Mouse (Mus musculus) hindbrain, embryonic 11.5 days (tissue): ENCODE measurements around the gene Fitm2. TPM values are rescaled to one million over a fixed set of nuclear protein-coding genes. Genes with fewer than 3 reads are reported as not detected.

ENCODE experiments used
- ATAC-seq: fragments of 200-750 bp; cut with Nextera tagmentation; 2 replicates; pipeline ENCODE4 v1.8.0; 2017; ENCODE audit warnings: mild to moderate bottlenecking, moderate TSS enrichment, moderate library complexity; ENCODE audit not compliant: low FRiP score
- DNase-seq: peaks from one replicate; pipeline ENCODE4 v3.0.0-alpha.2; 2015; ENCODE audit warnings: low spot score
- H3K27ac ChIP-seq: fragments of 300-500 bp; sonication (generic); 2 replicates; pipeline ENCODE4 v1.5.1; 2014; ENCODE audit warnings: mild to moderate bottlenecking, low read depth, low read length
- H3K27me3 ChIP-seq: fragments of 300-500 bp; sonication (generic); 2 replicates; pipeline ENCODE4 v1.6.1; 2014; ENCODE audit warnings: mild to moderate bottlenecking, low read length, moderate library complexity, mixed read lengths; ENCODE audit not compliant: control insufficient read depth, insufficient read depth
- H3K36me3 ChIP-seq: fragments of 300-500 bp; sonication (generic); 2 replicates; pipeline ENCODE4 v1.6.1; 2014; ENCODE audit warnings: mild to moderate bottlenecking, low read length, moderate library complexity, mixed read lengths; ENCODE audit not compliant: control insufficient read depth, insufficient read depth
- H3K4me1 ChIP-seq: fragments of 300-500 bp; sonication (generic); replicated peaks from 2 replicates; pipeline ENCODE4 v1.6.1; 2014; ENCODE audit warnings: low read length, mixed read lengths; ENCODE audit not compliant: control insufficient read depth, insufficient read depth
- H3K4me2 ChIP-seq: fragments of 300-500 bp; sonication (generic); replicated peaks from 2 replicates; pipeline ENCODE4 v1.6.1; 2014; ENCODE audit warnings: mild to moderate bottlenecking, low read depth, low read length
- H3K4me3 ChIP-seq: fragments of 300-500 bp; sonication (generic); 2 replicates; pipeline ENCODE4 v1.5.1; 2014; ENCODE audit warnings: low read depth, low read length
- H3K9ac ChIP-seq: fragments of 300-500 bp; sonication (generic); 2 replicates; pipeline ENCODE4 v1.6.1; 2014; ENCODE audit warnings: low read depth, low read length
- H3K9me3 ChIP-seq: fragments of 300-500 bp; sonication (generic); 2 replicates; pipeline ENCODE4 v1.6.1; 2016; ENCODE audit warnings: low read length; ENCODE audit not compliant: control insufficient read depth
- WGBS: fragments of 180-500 bp; shearing (Covaris S2); extraction: QIAGEN DNeasy Blood & Tissue Kit; methylation state at CpG from one replicate; pipeline ENCODE4 v1.1.7; 2014; 5-methylcytosine and 5-hydroxymethylcytosine counted together
- polyA plus RNA-seq: library from polyadenylated mRNA; unstranded; fragments of >200 nt; fragmentation: Nextera tagmentation; extraction: Ambion mirVana; gene quantifications from 2 replicates; pipeline ENCODE4 v1.2.1, GENCODE M21; 2014

Fitm2 gene
- polyA plus RNA-seq, 1 experiment from 2014 or later: 8.0 TPM

GRCm38 (mm10) chr2:163443543-163443942 lies 28.9 kb downstream of the Fitm2 start:
- DNase-seq (no peak), ATAC-seq (no peak)
- 71% methylated on average over 6 of the region's 6 CpGs for WGBS
- no peak overlapping the region for H3K9ac ChIP-seq
- H3K36me3 ChIP-seq: no peaks in the 10 kb centered on the region
- H3K27ac ChIP-seq: no peak overlapping the region
- H3K9me3 ChIP-seq: no peaks in the 10 kb centered on the region
- 0 out of 2 replicates have a peak, but pooled peaks cover 2% of the 10 kb centered on the region for H3K27me3 ChIP-seq
- H3K4me1 ChIP-seq: no peaks in the 10 kb centered on the region
- no peak overlapping the region for H3K4me3 ChIP-seq
- H3K4me2 ChIP-seq: no peak overlapping the region

- H3K36me3 ChIP-seq: no peaks in the 10 kb centered on the region
- H3K9me3 ChIP-seq: no peaks in the 10 kb centered on the region
- WGBS: 73% methylated on average over 1 of the region's 1 CpGs
- 0 out of 2 replicates have a peak, but pooled peaks cover 2% of the 10 kb centered on the region for H3K4me1 ChIP-seq
- no peak overlapping the region for H3K27ac ChIP-seq
- no peak for DNase-seq
- 0 out of 2 replicates have a peak, but pooled peaks cover 2% of the 10 kb centered on the region for H3K27me3 ChIP-seq
- no peak for ATAC-seq
- H3K4me2 ChIP-seq: peak overlapping the region; percentile 67
- peak overlapping the region; percentile 76 for H3K9ac ChIP-seq
- peak overlapping the region; percentile 61 for H3K4me3 ChIP-seq
Measured at GRCm38 (mm10) chr2:163439488-163439887, 32.9 kb downstream of the Fitm2 start.

- no peaks in the 10 kb centered on the region for H3K36me3 ChIP-seq
- DNase-seq: peak; percentile 72
- H3K9ac ChIP-seq: peak overlapping the region; percentile 76
- H3K27ac ChIP-seq: peak overlapping the region; percentile 65
- H3K4me2 ChIP-seq: peak overlapping the region; percentile 67
- 0 out of 2 replicates have a peak, but pooled peaks cover 2% of the 10 kb centered on the region for H3K27me3 ChIP-seq
- no peaks in the 10 kb centered on the region for H3K9me3 ChIP-seq
- peak overlapping the region; percentile 61 for H3K4me3 ChIP-seq
- peak; percentile 67 for ATAC-seq
- 0 out of 2 replicates have a peak, but pooled peaks cover 2% of the 10 kb centered on the region for H3K4me1 ChIP-seq
- 1% methylated on average over 30 of the region's 30 CpGs for WGBS
Measured at GRCm38 (mm10) chr2:163438619-163439451, 33.6 kb downstream of the Fitm2 start.

GRCm38 (mm10) chr2:163438246-163438618 lies 34.2 kb downstream of the Fitm2 start, which contains the start of gene Gdap1l1:
Gdap1l1 (plus strand) TSS chr2:163438476.
- H3K4me2 ChIP-seq: peak within 1 kb of the TSS; percentile 67

GRCm38 (mm10) chr2:163437800-163438199 lies 34.6 kb downstream of the Fitm2 start:
- no peaks in the 10 kb centered on the region for H3K36me3 ChIP-seq
- 0 out of 2 replicates have a peak, but pooled peaks cover 2% of the 10 kb centered on the region for H3K27me3 ChIP-seq
- H3K27ac ChIP-seq: no peak overlapping the region
- H3K4me1 ChIP-seq: 0 out of 2 replicates have a peak, but pooled peaks cover 2% of the 10 kb centered on the region
- peak overlapping the region; percentile 67 for H3K4me2 ChIP-seq
- DNase-seq (no peak), ATAC-seq (no peak)
- H3K9ac ChIP-seq: peak overlapping the region; percentile 76
- 44% methylated on average over 4 of the region's 4 CpGs for WGBS
- no peaks in the 10 kb centered on the region for H3K9me3 ChIP-seq
- H3K4me3 ChIP-seq: peak overlapping the region; percentile 61

More at GRCm38 (mm10) chr2:163438246-163438618, 34.2 kb downstream of the Fitm2 start, which contains the start of gene Gdap1l1:
- H3K4me1 ChIP-seq: 0 out of 2 replicates have a peak, but pooled peaks cover 2% of the 10 kb centered on the region
- H3K27me3 ChIP-seq: 0 out of 2 replicates have a peak, but pooled peaks cover 2% of the 10 kb centered on the region
- ATAC-seq: peak; percentile 82
- no peaks in the 10 kb centered on the region for H3K9me3 ChIP-seq
- DNase-seq: peak; percentile 75
- WGBS: 2% methylated on average over 11 of the region's 18 CpGs
- peak within 1 kb of the TSS; percentile 61 for H3K4me3 ChIP-seq
- H3K9ac ChIP-seq: peak within 1 kb of the TSS; percentile 76
- peak within 1 kb of the TSS; percentile 65 for H3K27ac ChIP-seq
- no peaks in the 10 kb centered on the region for H3K36me3 ChIP-seq

- Histone ChIP-seq H3K9ac (no peak overlapping the region), H3K36me3 (no peaks in the 10 kb centered on the region), H3K9me3 (no peaks in the 10 kb centered on the region), H3K27me3 (0 out of 2 replicates have a peak, but pooled peaks cover 2% of the 10 kb centered on the region), H3K4me3 (no peak overlapping the region), H3K4me1 (0 out of 2 replicates have a peak, but pooled peaks cover 2% of the 10 kb centered on the region), H3K4me2 (no peak overlapping the region), H3K27ac (no peak overlapping the region)
- 18% methylated on average over 4 of the region's 4 CpGs for WGBS
- DNase-seq: no peak
- no peak for ATAC-seq
Measured at GRCm38 (mm10) chr2:163433971-163434370, 38.5 kb downstream of the Fitm2 start.

GRCm38 (mm10) chr2:163431289-163431688 lies 41.1 kb downstream of the Fitm2 start:
- ATAC-seq: no peak
- no peaks in the 10 kb centered on the region for H3K36me3 ChIP-seq
- H3K4me2 ChIP-seq: no peak overlapping the region
- WGBS: 90% methylated on average over 9 of the region's 9 CpGs
- no peak for DNase-seq
- H3K27ac ChIP-seq: no peak overlapping the region
- no peak overlapping the region for H3K9ac ChIP-seq
- H3K27me3 ChIP-seq: no peaks in the 10 kb centered on the region
- H3K9me3 ChIP-seq: no peaks in the 10 kb centered on the region
- H3K4me1 ChIP-seq: no peaks in the 10 kb centered on the region
- H3K4me3 ChIP-seq: no peak overlapping the region

- WGBS: 43% methylated on average over 4 of the region's 4 CpGs
Measured at GRCm38 (mm10) chr2:163428346-163429011, 44.0 kb downstream of the Fitm2 start.

More at GRCm38 (mm10) chr2:163428346-163429011, 44.0 kb downstream of the Fitm2 start:
- Histone ChIP-seq H3K4me2 (no peak overlapping the region), H3K27me3 (no peaks in the 10 kb centered on the region), H3K9ac (no peak overlapping the region), H3K4me1 (no peaks in the 10 kb centered on the region), H3K4me3 (no peak overlapping the region), H3K36me3 (no peaks in the 10 kb centered on the region), H3K27ac (no peak overlapping the region), H3K9me3 (no peaks in the 10 kb centered on the region)
- DNase-seq (no peak), ATAC-seq (no peak)
